Mouse (Mus musculus) regulatory T cell (primary cell): ENCODE measurements around the gene Rac1.

Experiments used
- in situ Hi-C: fragments of 300-600 bp; cut with MboI, MseI; formaldehyde crosslinking; loops from one replicate; pipeline ENCODE4 v1.15.1; 2025; ENCODE audit warnings: high pct_unique_total_duplicates

Gene Rac1

DNA sequence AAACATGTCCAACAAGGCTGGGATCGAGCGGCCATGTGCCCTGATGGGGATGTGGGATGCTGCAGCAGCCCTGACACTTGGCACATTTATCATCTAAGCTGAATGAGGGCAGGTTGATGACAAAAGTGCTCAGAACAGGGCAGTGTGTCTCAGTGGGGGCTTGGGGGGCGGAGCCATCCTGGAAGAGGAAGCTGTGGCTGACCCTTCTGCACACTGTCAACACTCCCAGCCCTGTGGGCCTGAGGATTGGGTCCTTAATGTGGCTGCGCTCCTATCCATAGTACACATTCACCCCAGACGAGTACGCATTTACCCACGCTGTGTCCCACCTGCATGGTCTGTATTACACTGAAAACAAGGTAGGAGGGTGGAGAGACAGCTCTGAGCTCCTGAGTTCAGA is 28.6 kb downstream of the Rac1 start:
- in situ Hi-C loops = loop anchor here (5.0 kb wide), 1 partner anchor 62 kb away; no protein-coding TSS in a partner anchor

- in situ Hi-C loops = loop anchor here (5.0 kb wide), 1 partner anchor 60 kb away; no protein-coding TSS in a partner anchor
Measured at GRCm38 (mm10) chr5:143497451-143497850, 30.4 kb downstream of the Rac1 start.

- in situ Hi-C loops = loop anchor here (5.0 kb wide), 1 partner anchor 58 kb away; no protein-coding TSS in a partner anchor
Measured at GRCm38 (mm10) chr5:143495708-143496107, 32.1 kb downstream of the Rac1 start.

DNA sequence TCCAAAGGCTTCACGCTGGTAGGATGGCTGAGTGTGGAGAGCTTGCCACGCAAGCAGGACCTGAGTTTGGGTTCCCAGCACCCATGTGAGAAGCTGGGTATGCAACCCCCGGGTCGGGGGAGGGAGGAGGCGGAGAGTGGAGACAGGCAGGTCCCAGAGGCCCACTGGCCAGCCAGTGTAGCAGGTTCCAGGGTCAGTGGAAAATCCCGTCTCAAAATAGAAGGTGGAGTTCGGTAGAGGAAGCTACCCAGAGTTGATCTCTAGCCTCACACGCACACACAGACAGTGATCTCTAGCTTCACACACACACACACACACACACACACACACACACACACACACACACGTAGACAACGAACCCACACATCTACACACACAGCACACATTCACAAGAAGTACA is 34.7 kb downstream of the Rac1 start:
- in situ Hi-C loops = no loop called here

GRCm38 (mm10) chr5:143491736-143492135 is 36.1 kb downstream of the Rac1 start:
- in situ Hi-C loops = no loop called here

DNA sequence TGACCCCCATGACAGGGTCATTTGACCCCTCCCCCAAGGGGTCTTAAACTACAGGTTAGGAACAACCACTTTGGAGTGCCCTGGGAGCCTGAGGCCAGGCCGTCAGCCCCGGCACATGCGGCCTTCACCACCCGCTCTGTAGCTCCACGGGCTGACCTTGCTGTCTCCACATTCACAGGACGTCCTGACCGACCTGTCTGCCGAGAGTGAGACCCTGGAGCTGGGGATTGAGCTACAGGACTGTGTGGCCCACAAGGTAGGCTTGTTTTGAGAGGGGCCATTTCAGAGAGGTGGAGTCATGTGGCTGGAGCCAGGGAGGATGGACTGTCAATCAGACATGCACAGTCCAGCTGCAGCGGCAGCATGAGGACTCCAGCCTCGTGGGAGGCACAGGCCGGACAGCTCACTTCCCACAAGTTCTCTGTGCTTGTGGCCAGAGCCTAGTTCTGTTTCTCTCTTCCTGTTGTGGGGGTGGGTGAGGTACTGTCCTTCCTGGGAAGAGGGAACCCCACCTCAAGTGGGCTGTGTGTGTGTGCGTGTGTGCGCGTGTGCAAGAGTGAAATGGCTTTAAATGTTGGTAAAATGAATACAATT is 38.0 kb downstream of the Rac1 start:
- in situ Hi-C loops = loop anchor here (10.0 kb wide), 1 partner anchor 755 kb away; no protein-coding TSS in a partner anchor

DNA sequence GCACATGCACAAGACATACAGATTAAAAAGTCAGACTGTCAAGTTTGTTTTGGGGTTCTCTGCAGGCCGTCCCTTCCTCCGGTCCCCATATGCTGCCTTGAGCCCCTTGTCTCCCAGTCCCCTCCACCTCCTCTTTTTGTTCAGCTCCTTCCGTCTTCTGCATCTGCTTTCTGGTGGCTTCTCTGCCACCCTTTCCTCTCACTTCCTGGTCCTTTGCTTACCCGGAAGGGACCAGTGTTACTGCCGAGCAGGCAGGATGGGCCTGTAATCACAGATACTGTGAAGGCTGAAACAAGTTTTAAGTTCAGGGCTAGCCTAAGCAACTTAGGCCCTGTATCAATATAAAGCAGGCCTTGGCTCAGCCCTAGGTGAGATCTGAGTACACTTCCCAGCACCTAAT is 39.8 kb downstream of the Rac1 start:
- in situ Hi-C loops = loop anchor here (10.0 kb wide), 1 partner anchor 753 kb away; no protein-coding TSS in a partner anchor

- in situ Hi-C loops = loop anchor here (10.0 kb wide), 1 partner anchor 752 kb away; no protein-coding TSS in a partner anchor
Measured at GRCm38 (mm10) chr5:143487193-143487592, 40.6 kb downstream of the Rac1 start.

DNA sequence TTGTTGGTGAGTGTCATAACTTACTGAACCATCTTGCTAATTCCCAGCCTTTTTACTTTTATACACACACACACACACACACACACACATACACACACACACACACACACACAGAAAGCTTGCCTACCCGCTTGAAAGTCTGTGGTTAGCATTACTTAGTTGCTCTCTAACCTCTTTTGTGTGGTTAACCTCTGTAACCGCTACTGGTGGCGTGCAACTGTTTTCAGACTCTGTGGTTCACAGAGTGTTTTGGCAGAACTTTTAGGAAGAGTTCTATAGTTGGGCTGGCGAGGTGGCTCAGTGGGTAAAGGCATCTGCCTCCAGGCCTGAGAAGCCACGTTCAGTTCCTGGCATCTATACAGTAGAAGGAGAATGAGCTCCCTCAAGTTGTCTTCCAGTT is 42.9 kb downstream of the Rac1 start:
- in situ Hi-C loops = loop anchor here (10.0 kb wide), 1 partner anchor 750 kb away; no protein-coding TSS in a partner anchor

DNA sequence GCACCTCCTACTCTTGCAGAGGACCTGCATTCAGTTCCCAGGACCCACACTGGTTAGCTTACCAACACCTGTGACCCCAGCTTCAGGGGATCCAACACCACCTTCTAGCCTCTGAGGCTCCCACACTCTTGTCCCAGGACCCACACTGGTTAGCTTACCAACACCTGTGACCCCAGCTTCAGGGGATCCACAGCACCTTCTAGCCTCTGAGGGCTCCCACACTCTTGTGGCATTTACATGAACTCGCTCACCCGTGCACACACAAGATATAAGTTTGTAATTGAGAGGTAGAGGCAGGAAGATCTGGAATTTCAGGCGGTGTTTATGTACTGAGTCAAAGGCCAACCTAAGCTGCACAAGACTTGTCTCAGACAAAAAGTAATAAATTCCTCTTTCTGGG is 49.9 kb downstream of the Rac1 start:
- in situ Hi-C loops = no loop called here

DNA sequence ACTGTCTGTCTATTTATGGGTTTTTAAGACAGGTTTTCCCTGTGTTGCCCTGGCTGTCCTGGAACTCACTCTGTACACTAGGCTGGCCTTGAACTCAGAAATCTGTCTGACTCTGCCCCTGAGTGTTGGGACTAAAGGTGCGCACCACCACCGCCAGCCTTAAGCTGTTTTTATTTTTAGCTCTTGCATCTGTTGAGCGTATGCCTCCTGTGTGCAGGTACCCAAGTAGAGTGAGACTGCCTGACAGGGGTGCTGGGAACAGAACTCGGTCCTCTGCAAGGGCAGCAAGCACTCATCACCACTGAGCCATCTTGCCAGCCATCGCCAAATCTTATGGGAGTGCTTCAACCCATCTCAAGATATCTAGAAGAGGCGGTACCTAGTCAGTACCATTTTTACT is 51.8 kb downstream of the Rac1 start:
- in situ Hi-C loops = no loop called here

GRCm38 (mm10) chr5:143475153-143475844 is 52.5 kb downstream of the Rac1 start:
- in situ Hi-C loops = no loop called here

DNA sequence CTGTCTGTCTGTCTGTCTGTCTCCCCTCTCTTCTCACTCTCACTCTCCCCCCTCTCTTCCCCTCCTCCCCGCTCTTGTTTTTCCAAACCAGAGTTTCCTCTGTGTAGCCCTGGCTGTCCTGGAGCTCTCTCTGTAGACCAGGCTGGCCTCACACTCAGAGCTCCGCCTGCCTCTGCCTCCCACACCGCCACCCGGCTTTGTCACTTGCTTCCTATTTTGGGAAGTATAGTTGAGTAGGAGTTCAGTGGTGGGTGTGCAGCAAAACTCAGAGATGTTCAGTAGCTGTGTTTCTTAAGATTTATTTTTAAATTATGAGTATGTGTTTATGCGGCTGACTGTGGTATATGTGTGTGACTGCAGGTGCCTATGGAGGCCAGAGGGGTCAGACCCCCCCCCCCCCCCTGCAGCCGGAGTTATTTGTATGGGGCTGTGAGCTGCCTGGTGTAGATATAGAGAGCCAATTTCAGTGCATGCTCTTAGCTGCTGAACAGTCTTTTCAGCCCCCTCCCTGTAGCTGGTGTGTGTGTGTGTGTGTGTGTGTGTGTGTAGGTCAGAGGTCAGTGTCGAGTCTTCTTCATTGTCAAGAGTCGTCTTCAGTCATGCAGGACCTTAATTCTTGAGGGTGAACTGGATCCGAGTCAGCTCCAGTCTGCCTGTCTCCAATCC is 55.8 kb downstream of the Rac1 start:
- in situ Hi-C loops = no loop called here

- in situ Hi-C loops = no loop called here
Measured at GRCm38 (mm10) chr5:143471165-143471546, 56.7 kb downstream of the Rac1 start.

- in situ Hi-C loops = no loop called here
Measured at GRCm38 (mm10) chr5:143470421-143471164, 57.2 kb downstream of the Rac1 start.

- in situ Hi-C loops = no loop called here
Measured at GRCm38 (mm10) chr5:143469628-143470027, 58.2 kb downstream of the Rac1 start.

DNA sequence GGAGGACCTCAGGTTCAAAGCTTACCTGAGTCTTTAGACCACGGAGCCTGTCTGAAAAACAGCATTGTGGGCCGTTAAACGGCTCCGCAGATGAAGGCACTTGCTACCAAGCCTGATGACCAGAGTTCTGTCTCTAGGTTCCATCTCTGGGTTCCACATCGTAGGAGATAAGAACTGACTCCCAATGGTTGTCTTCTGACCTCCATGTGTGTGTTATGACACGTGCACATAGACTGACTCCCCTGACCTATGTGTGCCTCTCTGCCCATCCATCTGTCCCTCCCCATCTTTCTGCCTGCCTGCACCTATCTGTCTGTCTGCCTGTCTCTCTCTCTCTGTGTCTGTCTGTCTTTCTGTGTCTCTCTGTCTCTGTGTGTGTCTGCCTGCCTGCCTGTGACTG is 59.9 kb downstream of the Rac1 start:
- in situ Hi-C loops = no loop called here

- in situ Hi-C loops = no loop called here
Measured at GRCm38 (mm10) chr5:143466891-143467669, 60.8 kb downstream of the Rac1 start.

- in situ Hi-C loops = no loop called here
Measured at GRCm38 (mm10) chr5:143465156-143466085, 62.4 kb downstream of the Rac1 start.

DNA sequence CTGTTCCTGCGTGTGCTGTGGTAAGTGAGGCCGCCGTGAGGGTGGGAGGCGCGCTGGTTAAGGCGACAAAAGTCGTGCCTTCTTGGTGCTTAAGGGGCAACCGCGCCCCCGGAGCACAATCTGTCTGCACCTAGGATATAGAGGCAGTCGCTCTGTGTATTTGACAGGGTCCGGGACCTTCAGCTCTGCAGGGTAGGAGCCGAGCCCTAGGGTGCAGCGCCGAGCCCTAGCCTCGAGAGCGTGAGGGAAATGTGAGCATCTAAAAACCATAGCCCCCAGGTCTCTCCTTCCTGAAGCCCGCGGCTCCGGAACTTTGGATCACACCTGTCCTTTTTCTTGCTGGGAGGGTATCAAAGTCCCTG is 63.1 kb downstream of the Rac1 start:
- in situ Hi-C loops = no loop called here
